Mouse (Mus musculus) hindbrain, embryonic 11.5 days (tissue): ENCODE results near the gene Pon1. TPM values are rescaled to one million over a fixed set of nuclear protein-coding genes. Genes with fewer than 3 reads are reported as not detected.

Experiments used
- ATAC-seq: fragments of 200-750 bp; cut with Nextera tagmentation; 2 replicates; pipeline ENCODE4 v1.8.0; 2017; ENCODE audit warnings: mild to moderate bottlenecking, moderate TSS enrichment, moderate library complexity; ENCODE audit not compliant: low FRiP score
- DNase-seq: peaks from one replicate; pipeline ENCODE4 v3.0.0-alpha.2; 2015; ENCODE audit warnings: low spot score
- H3K27ac ChIP-seq: fragments of 300-500 bp; sonication (generic); 2 replicates; pipeline ENCODE4 v1.5.1; 2014; ENCODE audit warnings: mild to moderate bottlenecking, low read depth, low read length
- H3K27me3 ChIP-seq: fragments of 300-500 bp; sonication (generic); 2 replicates; pipeline ENCODE4 v1.6.1; 2014; ENCODE audit warnings: mild to moderate bottlenecking, low read length, moderate library complexity, mixed read lengths; ENCODE audit not compliant: control insufficient read depth, insufficient read depth
- H3K36me3 ChIP-seq: fragments of 300-500 bp; sonication (generic); 2 replicates; pipeline ENCODE4 v1.6.1; 2014; ENCODE audit warnings: mild to moderate bottlenecking, low read length, moderate library complexity, mixed read lengths; ENCODE audit not compliant: control insufficient read depth, insufficient read depth
- H3K4me1 ChIP-seq: fragments of 300-500 bp; sonication (generic); replicated peaks from 2 replicates; pipeline ENCODE4 v1.6.1; 2014; ENCODE audit warnings: low read length, mixed read lengths; ENCODE audit not compliant: control insufficient read depth, insufficient read depth
- H3K4me2 ChIP-seq: fragments of 300-500 bp; sonication (generic); replicated peaks from 2 replicates; pipeline ENCODE4 v1.6.1; 2014; ENCODE audit warnings: mild to moderate bottlenecking, low read depth, low read length
- H3K4me3 ChIP-seq: fragments of 300-500 bp; sonication (generic); 2 replicates; pipeline ENCODE4 v1.5.1; 2014; ENCODE audit warnings: low read depth, low read length
- H3K9ac ChIP-seq: fragments of 300-500 bp; sonication (generic); 2 replicates; pipeline ENCODE4 v1.6.1; 2014; ENCODE audit warnings: low read depth, low read length
- H3K9me3 ChIP-seq: fragments of 300-500 bp; sonication (generic); 2 replicates; pipeline ENCODE4 v1.6.1; 2016; ENCODE audit warnings: low read length; ENCODE audit not compliant: control insufficient read depth
- WGBS: fragments of 180-500 bp; shearing (Covaris S2); extraction: QIAGEN DNeasy Blood & Tissue Kit; methylation state at CpG from one replicate; pipeline ENCODE4 v1.1.7; 2014; 5-methylcytosine and 5-hydroxymethylcytosine counted together
- polyA plus RNA-seq: library from polyadenylated mRNA; unstranded; fragments of >200 nt; fragmentation: Nextera tagmentation; extraction: Ambion mirVana; gene quantifications from 2 replicates; pipeline ENCODE4 v1.2.1, GENCODE M21; 2014

The Pon1 gene
- polyA plus RNA-seq, 1 experiment from 2014 or later, result 0.22 TPM

DNA sequence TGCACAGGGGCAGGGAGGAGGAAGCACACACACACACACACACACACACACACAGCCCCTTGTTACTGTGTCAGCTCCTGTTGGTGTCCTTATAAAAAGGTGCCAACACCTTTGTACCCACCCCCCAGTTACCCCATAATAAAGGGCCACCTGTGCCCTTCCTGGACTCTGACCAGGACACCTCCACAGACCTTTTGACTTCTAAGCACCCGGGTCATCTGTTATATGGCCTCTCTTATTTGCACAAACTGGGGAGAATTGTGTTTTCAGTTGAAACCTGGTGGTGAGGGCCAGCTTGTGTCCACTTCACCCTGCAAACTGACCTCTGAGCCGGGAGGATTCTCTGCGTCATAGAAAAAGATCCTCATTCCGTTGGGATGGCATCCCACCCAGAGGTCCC lies 22.3 kb downstream of the Pon1 start:
- H3K4me3 ChIP-seq, result no peak overlapping the region
- no peak overlapping the region for H3K9ac ChIP-seq
- no peak overlapping the region for H3K4me2 ChIP-seq
- WGBS, result 80% methylated on average over 4 of the region's 4 CpGs
- no peaks in the 10 kb centered on the region for H3K9me3 ChIP-seq
- H3K27me3 ChIP-seq, result no peaks in the 10 kb centered on the region
- no peak for ATAC-seq
- H3K36me3 ChIP-seq, result no peaks in the 10 kb centered on the region
- H3K27ac ChIP-seq, result no peak overlapping the region
- no peaks in the 10 kb centered on the region for H3K4me1 ChIP-seq
- DNase-seq, result no peak

DNA sequence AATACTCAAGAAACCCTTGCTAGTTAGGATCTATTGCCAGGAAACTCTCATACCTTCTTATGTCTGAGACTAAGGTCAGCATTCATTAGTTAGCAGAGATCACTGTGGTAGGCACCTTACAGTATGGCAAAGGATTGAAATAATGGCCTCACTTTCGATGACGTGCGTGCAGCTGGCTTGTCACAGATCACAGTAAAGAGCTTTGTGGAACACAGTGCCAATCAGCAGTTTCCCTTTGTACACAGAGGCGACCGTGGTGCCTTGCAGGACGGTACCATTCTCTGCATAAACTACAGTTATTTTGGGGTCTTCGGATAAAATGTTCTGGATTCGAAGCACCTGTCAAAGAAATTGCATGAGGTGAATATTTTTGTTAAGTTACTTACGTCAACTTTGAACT lies 25.6 kb downstream of the Pon1 start:
- Histone ChIP-seq H3K27ac (no peak overlapping the region), H3K4me1 (no peaks in the 10 kb centered on the region), H3K27me3 (no peaks in the 10 kb centered on the region), H3K4me3 (no peak overlapping the region), H3K9me3 (no peaks in the 10 kb centered on the region), H3K36me3 (no peaks in the 10 kb centered on the region), H3K4me2 (no peak overlapping the region), H3K9ac (no peak overlapping the region)
- no peak for ATAC-seq
- DNase-seq, result no peak
- WGBS, result 90% methylated on average over 9 of the region's 9 CpGs

DNA sequence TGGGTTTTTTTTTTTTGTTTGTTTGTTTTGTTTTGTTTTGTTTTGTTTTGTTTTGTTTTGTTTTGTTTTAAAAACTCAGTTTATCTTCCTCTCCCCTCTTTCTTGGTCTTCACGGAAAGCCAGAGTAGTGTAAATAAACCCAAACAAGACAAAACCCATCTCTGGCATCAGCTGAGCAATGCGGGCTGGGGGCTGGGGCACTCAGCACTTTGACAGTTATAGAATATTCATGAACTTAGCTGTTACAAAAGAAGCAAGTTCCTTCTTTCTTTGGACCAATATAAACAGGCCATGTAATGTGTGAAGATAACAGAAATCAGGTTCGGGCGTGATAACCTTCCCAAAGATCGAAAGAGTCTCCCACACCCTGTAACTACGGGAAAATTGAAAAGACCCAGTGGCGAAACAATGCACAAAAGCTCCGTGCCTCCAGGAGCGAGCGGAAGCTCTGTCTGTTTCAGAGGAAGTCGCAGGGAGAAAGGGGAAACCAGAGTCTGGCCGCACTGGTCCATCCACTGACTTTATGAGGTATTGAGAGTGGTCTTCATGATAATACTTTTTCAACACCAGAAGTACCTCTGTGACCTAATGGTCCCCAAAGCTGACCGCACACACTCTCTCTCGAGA lies 26.6 kb downstream of the Pon1 start:
- H3K4me3 ChIP-seq, result no peak overlapping the region
- no peaks in the 10 kb centered on the region for H3K9me3 ChIP-seq
- 45% methylated on average over 14 of the region's 14 CpGs for WGBS
- peak overlapping the region; percentile 6; the same call in 1 of the 2 replicates for H3K27ac ChIP-seq
- H3K4me1 ChIP-seq, result no peaks in the 10 kb centered on the region
- H3K4me2 ChIP-seq, result peak overlapping the region; percentile 22; the same call in 1 of the 2 replicates
- H3K36me3 ChIP-seq, result no peaks in the 10 kb centered on the region
- ATAC-seq (peak; percentile 49), DNase-seq (peak; percentile 42)
- H3K27me3 ChIP-seq, result no peaks in the 10 kb centered on the region
- H3K9ac ChIP-seq, result 0 out of 2 replicates have a peak overlapping the region, but pooled peaks have one; percentile 25

DNA sequence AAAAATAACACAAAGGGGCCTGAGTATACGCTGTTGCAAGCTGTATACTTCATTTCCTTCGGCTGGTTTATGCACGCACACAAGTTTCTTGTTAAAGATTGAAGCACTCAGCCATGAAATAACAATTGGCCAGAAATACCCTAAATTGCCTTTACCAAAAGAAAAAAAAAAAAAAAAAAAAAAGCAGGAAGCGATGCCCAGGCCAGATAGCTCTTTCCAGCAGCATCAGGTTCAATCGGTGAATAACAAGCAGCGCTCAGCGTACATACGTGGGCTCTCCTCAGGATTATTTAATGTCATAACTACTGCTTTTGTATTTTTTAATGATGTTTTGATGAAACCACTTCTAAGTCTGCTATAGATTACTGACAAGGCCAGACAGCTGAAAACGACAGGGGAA lies 28.9 kb downstream of the Pon1 start:
- no peaks in the 10 kb centered on the region for H3K27me3 ChIP-seq
- H3K4me3 ChIP-seq, result no peak overlapping the region
- no peak overlapping the region for H3K27ac ChIP-seq
- WGBS, result 85% methylated on average over 9 of the region's 9 CpGs
- no peaks in the 10 kb centered on the region for H3K4me1 ChIP-seq
- no peaks in the 10 kb centered on the region for H3K36me3 ChIP-seq
- H3K9me3 ChIP-seq, result no peaks in the 10 kb centered on the region
- ATAC-seq (no peak), DNase-seq (no peak)
- H3K9ac ChIP-seq, result no peak overlapping the region
- H3K4me2 ChIP-seq, result no peak overlapping the region

DNA sequence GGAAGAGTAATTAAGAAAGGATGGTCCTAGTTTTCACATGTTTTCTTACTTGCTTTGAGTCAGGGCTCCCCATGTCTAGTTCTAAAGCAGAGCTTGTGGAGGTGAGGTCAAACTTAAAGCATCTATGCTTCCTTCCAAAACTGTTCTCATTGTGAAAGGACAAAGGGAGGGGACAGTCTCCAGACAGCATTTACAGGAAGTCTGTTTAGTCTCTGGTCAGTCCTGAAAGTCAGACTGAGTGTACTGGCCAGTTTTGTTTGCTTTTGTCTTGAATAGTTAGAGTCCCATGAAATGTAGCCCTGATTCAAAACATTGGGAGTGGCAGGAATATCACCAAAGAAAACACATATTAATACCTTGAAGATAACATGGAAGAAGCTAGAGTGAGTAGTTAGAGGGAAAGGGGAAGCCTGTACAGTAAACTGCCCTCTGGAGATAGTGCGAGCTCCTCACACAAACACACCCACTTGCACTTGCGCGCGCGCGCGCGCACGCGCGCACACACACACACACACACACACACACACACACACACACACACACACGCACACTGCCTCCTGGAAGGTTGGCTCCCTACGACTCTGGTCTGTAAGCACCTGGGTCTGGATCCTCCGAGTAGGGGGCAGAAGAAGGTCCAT lies 30.1 kb downstream of the Pon1 start:
- Histone ChIP-seq H3K9me3 (no peaks in the 10 kb centered on the region), H3K27ac (no peak overlapping the region), H3K36me3 (no peaks in the 10 kb centered on the region), H3K27me3 (no peaks in the 10 kb centered on the region), H3K4me1 (no peaks in the 10 kb centered on the region), H3K4me2 (no peak overlapping the region), H3K9ac (no peak overlapping the region), H3K4me3 (no peak overlapping the region)
- WGBS, result 98% methylated on average over 14 of the region's 14 CpGs
- DNase-seq, result no peak
- no peak for ATAC-seq

DNA sequence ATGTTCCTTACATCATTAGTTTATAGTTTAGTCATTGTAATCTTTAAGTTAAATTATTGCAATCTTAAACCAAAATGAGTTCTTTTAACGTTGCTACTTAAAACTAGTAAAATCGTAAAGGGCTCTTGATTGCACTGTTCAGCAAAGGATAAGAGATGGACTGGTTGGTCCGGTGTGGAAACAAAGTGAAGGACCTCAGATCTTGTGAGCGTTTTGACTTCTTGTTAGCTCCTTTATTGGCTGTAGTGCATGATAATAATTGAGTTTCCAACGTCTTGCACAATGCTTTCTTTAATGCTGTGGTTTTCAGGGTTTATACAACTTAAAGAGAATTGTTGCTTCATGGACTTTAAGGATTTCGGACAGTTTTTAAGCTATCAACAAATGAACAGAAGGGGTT lies 31.7 kb downstream of the Pon1 start:
- H3K9ac ChIP-seq, result no peak overlapping the region
- 89% methylated on average over 6 of the region's 6 CpGs for WGBS
- DNase-seq, result no peak

DNA sequence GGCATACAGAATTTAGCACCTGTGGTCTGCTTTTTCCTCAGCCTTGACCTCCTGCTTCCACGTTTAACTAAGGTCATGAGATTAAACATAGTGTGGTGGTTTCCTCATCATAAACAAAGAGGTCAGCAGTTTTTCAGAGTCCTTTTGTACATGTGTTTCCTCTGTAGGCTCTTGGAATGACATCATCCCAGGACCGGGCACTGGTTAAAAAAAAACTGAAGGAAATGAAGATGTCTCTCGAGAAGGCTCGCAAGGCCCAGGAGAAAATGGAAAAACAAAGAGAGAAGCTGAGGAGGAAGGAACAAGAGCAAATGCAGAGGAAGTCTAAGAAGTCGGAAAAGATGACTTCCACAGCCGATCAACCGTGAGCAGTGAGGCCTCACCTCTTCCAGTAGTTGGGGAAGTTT lies 34.4 kb downstream of the Pon1 start:
- no peaks in the 10 kb centered on the region for H3K36me3 ChIP-seq
- no peak overlapping the region for H3K27ac ChIP-seq
- ATAC-seq, result no peak
- no peak overlapping the region for H3K4me3 ChIP-seq
- WGBS, result 85% methylated on average over 7 of the region's 7 CpGs
- H3K27me3 ChIP-seq, result no peaks in the 10 kb centered on the region
- no peak for DNase-seq
- no peaks in the 10 kb centered on the region for H3K9me3 ChIP-seq
- no peaks in the 10 kb centered on the region for H3K4me1 ChIP-seq
- H3K4me2 ChIP-seq, result no peak overlapping the region
- no peak overlapping the region for H3K9ac ChIP-seq

More for the DNA sequence above, 31.7 kb downstream of the Pon1 start:
- no peak overlapping the region for H3K27ac ChIP-seq
- no peak overlapping the region for H3K4me3 ChIP-seq
- no peaks in the 10 kb centered on the region for H3K36me3 ChIP-seq
- no peak for ATAC-seq
- no peaks in the 10 kb centered on the region for H3K4me1 ChIP-seq
- H3K4me2 ChIP-seq, result no peak overlapping the region
- H3K27me3 ChIP-seq, result no peaks in the 10 kb centered on the region
- no peaks in the 10 kb centered on the region for H3K9me3 ChIP-seq

DNA sequence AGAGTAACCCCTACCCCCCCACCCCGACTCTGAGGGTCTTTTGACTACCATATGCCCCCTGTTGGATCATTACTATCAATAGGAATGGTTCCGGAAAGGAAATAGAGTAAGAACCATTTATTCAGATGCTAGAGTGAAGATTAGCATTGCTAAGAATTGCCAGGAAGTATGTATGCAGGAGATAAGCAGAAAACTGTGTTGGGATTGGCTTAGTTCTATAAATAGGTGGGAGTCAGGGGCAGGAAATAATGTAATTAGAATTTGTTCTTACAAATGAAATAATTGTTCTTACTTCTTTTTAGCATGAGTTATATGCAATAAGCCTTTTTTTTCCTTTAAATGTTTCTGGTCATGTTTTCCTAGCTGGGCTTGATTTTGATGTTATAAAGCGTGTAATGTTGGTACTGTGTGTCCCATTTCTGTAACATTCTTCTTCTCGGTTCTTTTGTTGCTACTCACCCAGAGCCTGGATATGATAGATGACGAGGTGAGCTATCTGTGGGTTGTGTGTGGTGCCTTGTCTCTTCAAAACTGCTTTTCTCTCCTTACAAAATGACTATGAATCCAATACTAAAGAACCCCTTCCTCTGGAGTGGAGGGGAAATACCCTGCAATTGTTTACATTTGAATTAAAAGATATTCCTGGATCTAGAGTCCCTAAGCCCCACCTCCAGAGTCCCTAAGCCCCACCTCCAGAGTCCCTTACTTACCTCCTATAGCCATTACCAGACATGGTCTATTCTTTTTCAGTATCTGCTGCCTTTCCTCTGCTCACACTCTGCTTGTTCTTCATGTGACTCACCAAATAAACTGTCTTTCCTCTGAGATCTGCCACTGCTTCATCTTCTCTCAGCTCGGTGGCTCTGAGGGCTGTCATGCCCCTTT lies 37.0 kb downstream of the Pon1 start:
- no peak overlapping the region for H3K9ac ChIP-seq
- H3K27ac ChIP-seq, result no peak overlapping the region
- no peaks in the 10 kb centered on the region for H3K27me3 ChIP-seq
- no peak overlapping the region for H3K4me3 ChIP-seq
- WGBS, result 86% methylated on average over 6 of the region's 6 CpGs
- no peaks in the 10 kb centered on the region for H3K36me3 ChIP-seq
- ATAC-seq (no peak), DNase-seq (no peak)
- no peaks in the 10 kb centered on the region for H3K4me1 ChIP-seq
- no peak overlapping the region for H3K4me2 ChIP-seq
- no peaks in the 10 kb centered on the region for H3K9me3 ChIP-seq
